In genomic region chr16:37999762-38000161, GRCm38 (mm10) we compare ENCODE assay signal across 17 mouse cellular contexts.
DNase-seq lines count a peak whose midpoint lies in the region; ATAC-seq lines count a peak whose summit lies in the region.
"Had no signal": no experiment of that assay in that cellular context is flagged by ENCODE, and none has a peak within 500 bp of the region (broad histone marks: within the 10 kb centered on the region; RNA-seq: fewer than 3 reads in every experiment).

No protein-coding gene starts in this region.

- H3K27me3 ChIP-seq in limb, embryonic 12.5 days = no peaks in the 10 kb centered on the region
- H3K27me3 ChIP-seq in limb, embryonic 10.5 days (ENCODE audit: low read depth, poor library complexity, severe bottlenecking) = no peaks in the 10 kb centered on the region
- H3K27me3 ChIP-seq in forebrain, embryonic 16.5 days (replicated peaks; ENCODE audit: control insufficient read depth, insufficient read depth, low read length) = no peaks in the 10 kb centered on the region
- no peaks in the 10 kb centered on the region for H3K27me3 ChIP-seq in midbrain, embryonic 12.5 days
- H3K27me3 ChIP-seq: embryonic facial prominence, embryonic 12.5 days; heart, embryonic 15.5 days; lung, embryonic 15.5 days had no signal

- intact Hi-C loops in left cerebral cortex, postnatal 10 days (cut with DNase I) = no loop called here

- no peak overlapping the region for H3K4me3 ChIP-seq in limb, embryonic 12.5 days (replicated peaks)
- no peak overlapping the region for H3K4me3 ChIP-seq in limb, embryonic 10.5 days
- no peak overlapping the region for H3K4me3 ChIP-seq in forebrain, embryonic 16.5 days (replicated peaks; ENCODE audit: low read length)
- H3K4me3 ChIP-seq in midbrain, embryonic 12.5 days = no peak overlapping the region
- H3K4me3 ChIP-seq: embryonic facial prominence, embryonic 12.5 days; heart, embryonic 15.5 days; lung, embryonic 15.5 days had no signal

- no peak overlapping the region for H3K9ac ChIP-seq in limb, embryonic 12.5 days (replicated peaks)
- H3K9ac ChIP-seq in forebrain, embryonic 16.5 days (replicated peaks; ENCODE audit: low read depth, low read length) = no peak overlapping the region
- H3K9ac ChIP-seq in midbrain, embryonic 12.5 days (replicated peaks) = no peak overlapping the region
- H3K9ac ChIP-seq: embryonic facial prominence, embryonic 12.5 days; heart, embryonic 15.5 days; lung, embryonic 15.5 days had no signal

- H3K36me3 ChIP-seq in limb, embryonic 12.5 days = no peaks in the 10 kb centered on the region
- no peaks in the 10 kb centered on the region for H3K36me3 ChIP-seq in limb, embryonic 10.5 days
- no peaks in the 10 kb centered on the region for H3K36me3 ChIP-seq in forebrain, embryonic 16.5 days (ENCODE audit: control insufficient read depth, insufficient read depth)
- peaks cover 6% of the 10 kb centered on the region; the same call in 1 of the 2 replicates for H3K36me3 ChIP-seq in midbrain, embryonic 12.5 days
- H3K36me3 ChIP-seq: embryonic facial prominence, embryonic 12.5 days; G1E; heart, embryonic 15.5 days; lung, embryonic 15.5 days had no signal

- no peak for ATAC-seq in limb, embryonic 12.5 days (ENCODE audit: insufficient number of reproducible peaks, insufficient read depth, low FRiP score, low TSS enrichment, low read depth)
- ATAC-seq in forebrain, embryonic 16.5 days = 0 out of 2 replicates have a peak, but pooled peaks have one; percentile 12
- peak; percentile 59 for ATAC-seq in midbrain, embryonic 12.5 days (ENCODE audit: low FRiP score, low read depth)
- ATAC-seq: inflammation-experienced regulatory T-cells, adult 6 months had no signal

- peak overlapping the region; percentile 69; the same call in 1 of the 2 replicates for H3K27ac ChIP-seq in limb, embryonic 12.5 days
- no peak overlapping the region for H3K27ac ChIP-seq in limb, embryonic 10.5 days
- peak overlapping the region; percentile 60 for H3K27ac ChIP-seq in forebrain, embryonic 16.5 days (ENCODE audit: low read length)
- H3K27ac ChIP-seq in midbrain, embryonic 12.5 days (replicated peaks) = peak overlapping the region; percentile 89
- H3K27ac ChIP-seq: embryonic facial prominence, embryonic 12.5 days; heart, embryonic 15.5 days; lung, embryonic 15.5 days had no signal

- no peak for DNase-seq in limb, embryonic 10.5 days (ENCODE audit: low spot score)
- DNase-seq in left cerebral cortex, postnatal 10 days (ENCODE audit: extremely low spot score in 1 of 2, low spot score in 2 of 2) = no peak
- DNase-seq in adrenal gland, postnatal 10 days = no peak
- DNase-seq in embryo, embryonic 10.5 days (ENCODE audit: low spot score) = no peak
- DNase-seq: adrenal gland, postnatal 25 days; cerebellum, postnatal 14 days; kidney, postnatal 14 days; spleen, adult 18-20 months had no signal

- peaks cover 12% of the 10 kb centered on the region; the same call in 1 of the 2 replicates for H3K4me1 ChIP-seq in limb, embryonic 12.5 days (replicated peaks)
- peaks cover 4% of the 10 kb centered on the region for H3K4me1 ChIP-seq in limb, embryonic 10.5 days
- H3K4me1 ChIP-seq in forebrain, embryonic 16.5 days (replicated peaks; ENCODE audit: control insufficient read depth, insufficient read depth, low read length) = peaks cover 6% of the 10 kb centered on the region
- peaks cover 29% of the 10 kb centered on the region for H3K4me1 ChIP-seq in midbrain, embryonic 12.5 days

- WGBS in limb, embryonic 12.5 days = 88% methylated on average over 1 of the region's 1 CpGs
- WGBS in limb, embryonic 10.5 days = 84% methylated on average over 1 of the region's 1 CpGs
- WGBS in forebrain, embryonic 16.5 days = 44% methylated on average over 1 of the region's 1 CpGs
- WGBS in midbrain, embryonic 12.5 days = 56% methylated on average over 1 of the region's 1 CpGs

- H3K4me2 ChIP-seq in limb, embryonic 12.5 days = no peak overlapping the region
- no peak overlapping the region for H3K4me2 ChIP-seq in forebrain, embryonic 16.5 days (ENCODE audit: low read length)
- H3K4me2 ChIP-seq in midbrain, embryonic 12.5 days (replicated peaks) = no peak overlapping the region
- H3K4me2 ChIP-seq: embryonic facial prominence, embryonic 12.5 days; heart, embryonic 15.5 days; liver, embryonic 11.5 days; lung, embryonic 15.5 days had no signal

- no peaks in the 10 kb centered on the region for H3K9me3 ChIP-seq in limb, embryonic 12.5 days
- no peaks in the 10 kb centered on the region for H3K9me3 ChIP-seq in limb, embryonic 10.5 days (replicated peaks)
- no peaks in the 10 kb centered on the region for H3K9me3 ChIP-seq in forebrain, embryonic 16.5 days (ENCODE audit: control insufficient read depth, low read length)
- H3K9me3 ChIP-seq in midbrain, embryonic 12.5 days = no peaks in the 10 kb centered on the region
- H3K9me3 ChIP-seq: embryonic facial prominence, embryonic 12.5 days; G1E; heart, embryonic 15.5 days; lung, embryonic 15.5 days had no signal
